Mouse (Mus musculus) natural killer cell, adult 2 months (primary cell): ENCODE measurements around the gene Gm27029.
"Not testable (repeated sequence)": the region's sequence is repeated elsewhere in the genome, so short reads cannot be mapped to it uniquely, and the experiment has no call there.

ENCODE experiments used
- DNase-seq, 2 experiments: peaks; one replicate each; pipeline ENCODE4 v3.0.0; 2022; ENCODE audit warnings: low spot score in 2 of 2

Gm27029 gene

GRCm38 (mm10) chr11:101455627-101456026, 31.0 kb upstream of the Gm27029 start:
- DNase-seq, result no peak

- DNase-seq, result no peak
These were observed 30.1 kb upstream of the Gm27029 start for GRCm38 (mm10) chr11:101454702-101455101.

- no peak for DNase-seq
These were observed 27.6 kb upstream of the Gm27029 start for GRCm38 (mm10) chr11:101452093-101452774.

GRCm38 (mm10) chr11:101451536-101451935, 26.9 kb upstream of the Gm27029 start:
- no peak for DNase-seq

GRCm38 (mm10) chr11:101450394-101450793, 25.8 kb upstream of the Gm27029 start:
- no peak for DNase-seq

GRCm38 (mm10) chr11:101449596-101449995, 25.0 kb upstream of the Gm27029 start:
- DNase-seq, result not testable (repeated sequence)

GRCm38 (mm10) chr11:101448899-101449298, 24.3 kb upstream of the Gm27029 start:
- no peak for DNase-seq

- DNase-seq, result peak; percentile 69 to 71
These were observed 23.7 kb upstream of the Gm27029 start, which contains the start of gene Ifi35 for GRCm38 (mm10) chr11:101448274-101448746. TSS of gene Ifi35 (plus strand) at chr11:101448407.

- no peak for DNase-seq
These were observed 23.2 kb upstream of the Gm27029 start for GRCm38 (mm10) chr11:101447786-101448185.

GRCm38 (mm10) chr11:101446860-101447259, 22.3 kb upstream of the Gm27029 start:
- not testable (repeated sequence) for DNase-seq

- DNase-seq, result no peak
These were observed 21.7 kb upstream of the Gm27029 start for GRCm38 (mm10) chr11:101446319-101446718.

GRCm38 (mm10) chr11:101442760-101443159, 18.2 kb upstream of the Gm27029 start:
- peak in 1 of 2 experiments; percentile 29 for DNase-seq

GRCm38 (mm10) chr11:101442127-101442693, 17.6 kb upstream of the Gm27029 start, which contains the start of gene Rpl27:
TSS of gene Rpl27 (plus strand) at chr11:101442298.
- peak; percentile 98 for DNase-seq

- not testable (repeated sequence) for DNase-seq
These were observed 17.0 kb upstream of the Gm27029 start for GRCm38 (mm10) chr11:101441450-101442126.

- DNase-seq, result not testable (repeated sequence)
These were observed 13.4 kb upstream of the Gm27029 start for GRCm38 (mm10) chr11:101438006-101438405.

GRCm38 (mm10) chr11:101436916-101437315, 12.3 kb upstream of the Gm27029 start:
- DNase-seq, result no peak

- no peak for DNase-seq
These were observed 11.2 kb upstream of the Gm27029 start for GRCm38 (mm10) chr11:101435831-101436230.

GRCm38 (mm10) chr11:101433396-101433795, 8.8 kb upstream of the Gm27029 start:
- DNase-seq, result no peak

GRCm38 (mm10) chr11:101431327-101431726, 6.7 kb upstream of the Gm27029 start:
- DNase-seq, result no peak

GRCm38 (mm10) chr11:101426165-101426564, 1.6 kb upstream of the Gm27029 start:
- no peak for DNase-seq

GRCm38 (mm10) chr11:101424925-101425813, 573 bp upstream of the Gm27029 start, which contains the start of the genes Rundc1 and Ptges3l:
TSS of gene Rundc1 (plus strand) at chr11:101425085.
TSS of gene Ptges3l (minus strand) at chr11:101425333.
- peak; percentile 96 to 97 for DNase-seq
